ENCODE assay signal across 12 mouse cellular contexts in genomic region chr2:77481274-77481673, GRCm38 (mm10).
"Had no signal": no experiment of that assay in that cellular context is flagged by ENCODE, and none has a peak within 500 bp of the region (broad histone marks: within the 10 kb centered on the region; RNA-seq: fewer than 3 reads in every experiment).

No protein-coding gene starts in this region.

- H3K36me3 ChIP-seq: limb, embryonic 15.5 days; midbrain, embryonic 13.5 days had no signal

- H3K9ac ChIP-seq: limb, embryonic 15.5 days; liver, embryonic 13.5 days; liver, postnatal 0 days; midbrain, embryonic 13.5 days had no signal

- H3K27me3 ChIP-seq: limb, embryonic 15.5 days; liver, embryonic 13.5 days; midbrain, embryonic 13.5 days had no signal

- DNase-seq: kidney, adult 11 months; kidney, adult 9 months; kidney, postnatal 36 days; liver, embryonic 13.5 days; liver, postnatal 0 days; lung, postnatal 36 days; right cerebral cortex, postnatal 14 days had no signal

- H3K27ac ChIP-seq: kidney, postnatal 0 days; limb, embryonic 15.5 days; liver, embryonic 13.5 days; midbrain, embryonic 13.5 days; stomach, postnatal 0 days had no signal

- ATAC-seq: liver, postnatal 0 days; lung, postnatal 0 days; midbrain, embryonic 13.5 days had no signal

- H3K4me3 ChIP-seq: limb, embryonic 15.5 days; liver, embryonic 13.5 days; midbrain, embryonic 13.5 days had no signal

- H3K9me3 ChIP-seq: limb, embryonic 15.5 days; liver, embryonic 13.5 days; midbrain, embryonic 13.5 days had no signal

- H3K4me2 ChIP-seq: limb, embryonic 15.5 days; liver, embryonic 13.5 days; midbrain, embryonic 13.5 days had no signal

- H3K4me1 ChIP-seq: limb, embryonic 15.5 days; liver, embryonic 13.5 days; midbrain, embryonic 13.5 days had no signal
